Mouse (Mus musculus) urinary bladder, adult 2 months (tissue): ENCODE results near the gene Dcp1b. TPM values are rescaled to one million over a fixed set of nuclear protein-coding genes. Genes with fewer than 3 reads are reported as not detected.

ENCODE experiments used
- DNase-seq: peaks from one replicate; pipeline ENCODE4 v3.0.0; 2022; ENCODE audit warnings: low spot score
- polyA plus RNA-seq: library from polyadenylated mRNA; depleted of rRNA; stranded (reverse); fragments of >200 nt; gene quantifications from 2 replicates; pipeline ENCODE4 v1.2.3, GENCODE M21; 2012; rRNA removed

Gene Dcp1b
- polyA plus RNA-seq, 1 experiment, result 18.9 TPM

GRCm38 (mm10) chr6:119228861-119229603, 54.0 kb downstream of the Dcp1b start:
- DNase-seq, result no peak

GRCm38 (mm10) chr6:119233066-119233465, 58.0 kb downstream of the Dcp1b start:
- DNase-seq, result no peak

GRCm38 (mm10) chr6:119235441-119235840, 60.4 kb downstream of the Dcp1b start:
- DNase-seq, result no peak

- no peak for DNase-seq
These were observed 61.2 kb downstream of the Dcp1b start, which contains the start of gene Cacna2d4 for GRCm38 (mm10) chr6:119236241-119236640. TSS of gene Cacna2d4 (plus strand) at chr6:119236526.

GRCm38 (mm10) chr6:119237427-119237989, 62.5 kb downstream of the Dcp1b start:
- no peak for DNase-seq

GRCm38 (mm10) chr6:119239341-119240005, 64.4 kb downstream of the Dcp1b start:
- no peak for DNase-seq

- no peak for DNase-seq
These were observed 65.2 kb downstream of the Dcp1b start for GRCm38 (mm10) chr6:119240256-119240655.

GRCm38 (mm10) chr6:119240871-119241705, 66.0 kb downstream of the Dcp1b start:
- DNase-seq, result no peak

- DNase-seq, result no peak
These were observed 71.0 kb downstream of the Dcp1b start for GRCm38 (mm10) chr6:119246082-119246481.

GRCm38 (mm10) chr6:119248578-119248977, 73.5 kb downstream of the Dcp1b start:
- DNase-seq, result no peak

- DNase-seq, result no peak
These were observed 74.7 kb downstream of the Dcp1b start for GRCm38 (mm10) chr6:119249726-119250125.

- no peak for DNase-seq
These were observed 76.7 kb downstream of the Dcp1b start for GRCm38 (mm10) chr6:119251704-119252103.

Other genes starting within 250 kb of the Dcp1b start
- gene Cacna1c, start 21.2 kb downstream of the Dcp1b start, polyA plus RNA-seq, result 11.2 and 26.9 TPM in 2 replicates
- 0.03 and 0.06 TPM in 2 replicates for gene Cacna2d4, start 61.3 kb downstream of the Dcp1b start, polyA plus RNA-seq
- 0.06 and 0.10 TPM in 2 replicates for gene Lrtm2, start 155.5 kb downstream of the Dcp1b start, polyA plus RNA-seq
- gene Adipor2, start 242.5 kb downstream of the Dcp1b start, polyA plus RNA-seq, result 104 and 112 TPM in 2 replicates